Mouse (Mus musculus): ENCODE measurements at regions not wholly inside any gene's neighbourhood (a gene's known extent, or its start where the extent isn't known, plus 50 kb on each side); places are given as distances from the start of the nearest gene placed in this dataset.

DNA sequence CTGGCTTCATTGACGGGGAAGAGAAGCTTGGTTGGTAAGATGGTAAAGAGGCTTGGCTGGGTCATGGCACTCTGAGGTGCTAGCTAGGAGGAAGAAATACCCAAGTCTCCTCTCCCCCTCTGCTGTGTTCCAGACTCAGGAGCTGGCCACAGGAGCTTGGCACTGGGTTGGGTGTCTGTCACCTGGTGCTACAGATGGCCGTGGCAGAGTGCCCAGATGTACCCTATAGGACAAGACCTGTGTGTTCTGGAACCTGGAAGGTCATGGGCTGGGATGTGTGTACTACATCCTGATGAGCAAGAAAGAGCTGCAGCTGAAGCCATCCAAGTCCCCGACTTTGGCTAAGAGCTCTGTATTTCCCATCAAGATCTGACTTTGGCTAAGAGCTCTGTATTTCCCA is 72.4 kb downstream of the Nupl2 start:
- H3K27me3 ChIP-seq = no peaks in the 10 kb centered on the region
- ATAC-seq (replicated peaks; ENCODE audit: insufficient number of reproducible peaks, insufficient read depth, low FRiP score, low read depth) = no peak
- H3K27ac ChIP-seq = no peak overlapping the region
- H3K36me3 ChIP-seq = no peaks in the 10 kb centered on the region
- no peak overlapping the region for H3K9ac ChIP-seq
- 66% methylated on average over 3 of the region's 3 CpGs for whole genome bisulfite sequencing
- no peaks in the 10 kb centered on the region for H3K9me3 ChIP-seq (replicated peaks)
- H3K4me3 ChIP-seq = no peak overlapping the region
- no peaks in the 10 kb centered on the region for H3K4me1 ChIP-seq (replicated peaks)
- no peak overlapping the region for H3K4me2 ChIP-seq

DNA sequence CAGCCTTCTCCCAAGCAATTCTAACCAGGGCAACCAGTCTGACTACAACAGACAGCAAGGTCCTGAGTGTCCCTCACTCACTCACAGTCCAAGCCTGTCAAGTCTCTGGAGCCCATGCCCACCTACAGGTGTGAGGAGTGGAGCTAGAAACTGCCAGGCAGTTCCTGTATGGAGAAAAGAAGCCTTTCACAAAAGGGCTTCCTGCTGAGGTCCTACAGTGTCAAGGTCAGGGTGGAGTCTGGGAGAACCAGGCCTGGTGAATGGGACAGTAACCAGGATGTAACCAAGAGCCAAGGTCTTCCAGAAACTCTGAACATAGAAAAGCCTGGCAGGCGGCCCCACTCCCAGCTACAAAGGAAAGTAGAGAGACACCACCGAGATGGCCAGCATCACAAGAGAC is 74.2 kb downstream of the Nupl2 start:
- H3K4me3 ChIP-seq = no peak overlapping the region
- ATAC-seq (replicated peaks; ENCODE audit: insufficient number of reproducible peaks, insufficient read depth, low FRiP score, low read depth) = no peak
- H3K27ac ChIP-seq = no peak overlapping the region

DNA sequence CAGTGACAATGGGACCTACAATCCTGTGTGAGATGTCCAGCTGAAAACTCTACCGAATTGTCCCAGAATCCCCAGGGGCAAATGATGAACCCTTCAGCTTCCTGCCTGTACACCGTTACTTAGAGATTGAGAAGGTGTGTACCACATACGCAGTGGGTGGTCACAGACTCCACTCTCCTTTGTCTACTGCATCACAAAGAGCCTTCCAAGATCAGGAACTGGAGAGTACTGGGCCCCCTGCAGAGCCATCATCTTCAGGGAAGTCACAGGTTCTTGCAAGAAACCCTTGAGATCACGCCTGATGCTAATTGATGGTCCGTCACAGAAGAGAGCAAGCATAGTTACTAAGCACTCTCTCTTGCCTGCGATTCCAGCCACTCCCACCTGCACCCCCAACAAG is 79.4 kb downstream of the Nupl2 start:
- no peak for ATAC-seq (replicated peaks; ENCODE audit: insufficient number of reproducible peaks, insufficient read depth, low FRiP score, low read depth)
- WGBS = 78% methylated on average over 6 of the region's 6 CpGs

More for the DNA sequence above, 74.2 kb downstream of the Nupl2 start:
- 58% methylated on average over 2 of the region's 2 CpGs for WGBS
- no peaks in the 10 kb centered on the region for H3K27me3 ChIP-seq
- no peaks in the 10 kb centered on the region for H3K36me3 ChIP-seq
- no peak overlapping the region for H3K4me2 ChIP-seq
- H3K9ac ChIP-seq = no peak overlapping the region
- H3K9me3 ChIP-seq (replicated peaks) = no peaks in the 10 kb centered on the region
- H3K4me1 ChIP-seq (replicated peaks) = no peaks in the 10 kb centered on the region

DNA sequence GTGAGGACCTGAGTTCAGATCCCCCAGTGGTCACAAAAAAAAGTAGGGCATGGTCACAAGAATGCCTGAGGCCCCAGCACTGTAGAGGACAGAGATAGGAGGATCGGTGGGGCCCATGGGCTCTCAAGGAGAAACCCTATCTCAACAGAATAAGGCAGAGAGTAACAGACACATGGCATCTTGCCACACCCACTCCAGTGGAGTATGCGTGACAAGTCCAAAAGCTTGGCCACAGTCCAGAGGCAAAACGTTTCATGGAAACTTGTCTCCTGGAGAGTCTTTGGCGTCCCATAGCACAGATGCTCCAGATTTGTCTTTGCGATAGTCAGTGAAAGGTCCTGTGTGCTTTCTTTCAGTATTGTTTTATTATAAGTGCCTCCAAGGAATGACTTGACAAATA is 90.7 kb downstream of the Nupl2 start:
- 53% methylated on average over 5 of the region's 5 CpGs for WGBS
- Histone ChIP-seq H3K27ac (no peak overlapping the region), H3K4me3 (no peak overlapping the region), H3K4me1 (replicated peaks) (no peaks in the 10 kb centered on the region), H3K9me3 (replicated peaks) (no peaks in the 10 kb centered on the region), H3K4me2 (no peak overlapping the region), H3K36me3 (no peaks in the 10 kb centered on the region), H3K9ac (no peak overlapping the region), H3K27me3 (no peaks in the 10 kb centered on the region)
- ATAC-seq (replicated peaks; ENCODE audit: insufficient number of reproducible peaks, insufficient read depth, low FRiP score, low read depth) = no peak

More for the DNA sequence above, 79.4 kb downstream of the Nupl2 start:
- Histone ChIP-seq H3K36me3 (no peaks in the 10 kb centered on the region), H3K4me3 (no peak overlapping the region), H3K9ac (no peak overlapping the region), H3K4me2 (no peak overlapping the region), H3K27me3 (no peaks in the 10 kb centered on the region), H3K9me3 (replicated peaks) (no peaks in the 10 kb centered on the region), H3K27ac (no peak overlapping the region), H3K4me1 (replicated peaks) (no peaks in the 10 kb centered on the region)

DNA sequence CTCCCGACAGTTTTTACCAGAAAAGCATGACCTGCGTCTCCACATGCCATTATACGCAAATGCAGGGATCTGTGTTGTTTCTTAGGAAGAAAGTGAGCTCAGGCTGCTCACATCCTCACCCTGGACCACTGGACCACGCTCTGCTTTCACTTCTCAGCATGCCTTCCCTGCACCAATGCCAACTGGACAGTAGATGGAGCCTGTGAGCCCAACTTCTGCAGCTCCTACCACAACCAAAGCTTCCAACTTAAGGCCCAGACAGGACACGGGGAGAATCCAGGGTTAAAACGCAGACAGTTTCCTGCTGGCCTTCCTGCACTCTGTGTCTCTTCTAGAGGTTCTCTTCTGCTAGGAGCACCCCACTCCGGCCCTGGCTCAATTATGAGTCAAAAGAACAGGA is 90.3 kb downstream of the Kcnh2 start:
- Histone ChIP-seq H3K4me2 (no peak overlapping the region), H3K9ac (no peak overlapping the region), H3K4me3 (no peak overlapping the region), H3K36me3 (no peaks in the 10 kb centered on the region), H3K4me1 (replicated peaks) (peaks cover 21% of the 10 kb centered on the region), H3K27me3 (no peaks in the 10 kb centered on the region), H3K27ac (no peak overlapping the region), H3K9me3 (replicated peaks) (no peaks in the 10 kb centered on the region)
- WGBS = 11% methylated on average over 7 of the region's 7 CpGs
- ATAC-seq (replicated peaks; ENCODE audit: insufficient number of reproducible peaks, insufficient read depth, low FRiP score, low read depth) = no peak

DNA sequence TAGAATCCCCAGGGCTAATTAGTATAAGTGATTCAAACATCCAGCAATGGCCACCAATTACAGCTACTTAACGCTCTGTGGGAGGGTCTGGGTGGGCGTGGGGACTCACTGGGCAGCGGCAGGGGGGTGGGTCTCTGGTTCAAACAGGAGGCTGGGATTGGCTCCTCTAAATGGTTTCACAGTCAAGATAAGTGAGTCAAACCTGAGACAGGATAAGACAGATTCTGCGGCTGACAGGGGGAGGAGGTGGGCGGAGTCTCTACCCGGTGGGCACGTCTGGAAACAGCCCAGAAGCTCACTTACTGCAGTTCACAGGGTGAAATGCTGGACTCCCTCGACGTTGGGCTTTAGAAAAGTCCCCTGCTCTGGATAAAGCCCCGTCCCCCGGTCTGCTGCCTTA is 89.3 kb downstream of the Kcnh2 start:
- no peak overlapping the region for H3K4me3 ChIP-seq
- ATAC-seq (replicated peaks; ENCODE audit: insufficient number of reproducible peaks, insufficient read depth, low FRiP score, low read depth) = no peak
- no peaks in the 10 kb centered on the region for H3K27me3 ChIP-seq
- no peaks in the 10 kb centered on the region for H3K9me3 ChIP-seq (replicated peaks)
- 9% methylated on average over 11 of the region's 11 CpGs for WGBS
- H3K4me1 ChIP-seq (replicated peaks) = peaks cover 28% of the 10 kb centered on the region
- no peaks in the 10 kb centered on the region for H3K36me3 ChIP-seq
- H3K27ac ChIP-seq = no peak overlapping the region
- H3K9ac ChIP-seq = no peak overlapping the region
- no peak overlapping the region for H3K4me2 ChIP-seq

DNA sequence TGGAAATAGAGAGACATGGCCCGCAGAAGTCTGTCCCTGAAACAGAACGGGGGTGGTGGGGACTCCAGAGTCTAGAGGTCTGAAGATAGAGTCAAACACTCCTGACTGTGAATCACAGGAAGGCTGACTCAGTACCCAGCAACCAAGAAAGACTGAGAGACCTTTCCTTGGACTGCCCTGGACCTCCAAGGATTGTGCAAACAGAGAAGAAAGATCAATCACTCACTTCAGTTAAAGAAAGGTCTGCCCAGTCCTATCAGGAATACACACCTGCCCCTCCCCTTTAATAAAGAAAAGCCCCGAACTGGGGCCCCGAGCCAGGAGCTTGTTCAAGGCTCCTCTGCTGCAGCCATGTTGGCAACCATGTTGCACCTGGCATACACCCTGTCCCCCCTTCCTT is 87.3 kb downstream of the Kcnh2 start:
- Histone ChIP-seq H3K9ac (no peak overlapping the region), H3K4me3 (no peak overlapping the region), H3K27ac (no peak overlapping the region), H3K9me3 (replicated peaks) (no peaks in the 10 kb centered on the region), H3K27me3 (no peaks in the 10 kb centered on the region), H3K36me3 (no peaks in the 10 kb centered on the region), H3K4me1 (replicated peaks) (peaks cover 28% of the 10 kb centered on the region), H3K4me2 (no peak overlapping the region)
- WGBS = 72% methylated on average over 4 of the region's 4 CpGs
- no peak for ATAC-seq (replicated peaks; ENCODE audit: insufficient number of reproducible peaks, insufficient read depth, low FRiP score, low read depth)

DNA sequence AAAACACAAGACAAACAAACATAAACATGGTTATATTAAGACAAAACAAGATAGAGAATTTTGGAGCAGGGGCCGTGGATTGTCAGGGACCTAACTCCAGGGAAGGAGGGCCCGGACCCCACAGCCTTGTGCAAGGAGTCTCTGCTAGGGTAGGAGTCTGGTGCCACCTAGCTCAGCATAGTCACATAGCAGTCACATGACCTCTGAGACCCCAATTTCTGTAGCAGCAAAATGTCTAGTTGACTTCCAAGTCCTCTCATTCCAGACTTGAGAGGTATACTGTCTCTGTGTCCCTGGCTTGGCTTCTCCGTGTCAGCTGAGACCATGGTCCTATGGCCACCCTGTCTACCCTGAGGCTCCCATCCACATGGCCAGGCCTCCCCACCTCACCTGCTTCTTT is 86.0 kb downstream of the Kcnh2 start:
- no peak for ATAC-seq (replicated peaks; ENCODE audit: insufficient number of reproducible peaks, insufficient read depth, low FRiP score, low read depth)
- Histone ChIP-seq H3K27ac (peak overlapping the region; percentile 91), H3K27me3 (no peaks in the 10 kb centered on the region), H3K9ac (no peak overlapping the region), H3K4me1 (replicated peaks) (peaks cover 28% of the 10 kb centered on the region), H3K9me3 (replicated peaks) (no peaks in the 10 kb centered on the region), H3K4me2 (no peak overlapping the region), H3K4me3 (no peak overlapping the region), H3K36me3 (no peaks in the 10 kb centered on the region)
- WGBS = 95% methylated on average over 3 of the region's 3 CpGs

DNA sequence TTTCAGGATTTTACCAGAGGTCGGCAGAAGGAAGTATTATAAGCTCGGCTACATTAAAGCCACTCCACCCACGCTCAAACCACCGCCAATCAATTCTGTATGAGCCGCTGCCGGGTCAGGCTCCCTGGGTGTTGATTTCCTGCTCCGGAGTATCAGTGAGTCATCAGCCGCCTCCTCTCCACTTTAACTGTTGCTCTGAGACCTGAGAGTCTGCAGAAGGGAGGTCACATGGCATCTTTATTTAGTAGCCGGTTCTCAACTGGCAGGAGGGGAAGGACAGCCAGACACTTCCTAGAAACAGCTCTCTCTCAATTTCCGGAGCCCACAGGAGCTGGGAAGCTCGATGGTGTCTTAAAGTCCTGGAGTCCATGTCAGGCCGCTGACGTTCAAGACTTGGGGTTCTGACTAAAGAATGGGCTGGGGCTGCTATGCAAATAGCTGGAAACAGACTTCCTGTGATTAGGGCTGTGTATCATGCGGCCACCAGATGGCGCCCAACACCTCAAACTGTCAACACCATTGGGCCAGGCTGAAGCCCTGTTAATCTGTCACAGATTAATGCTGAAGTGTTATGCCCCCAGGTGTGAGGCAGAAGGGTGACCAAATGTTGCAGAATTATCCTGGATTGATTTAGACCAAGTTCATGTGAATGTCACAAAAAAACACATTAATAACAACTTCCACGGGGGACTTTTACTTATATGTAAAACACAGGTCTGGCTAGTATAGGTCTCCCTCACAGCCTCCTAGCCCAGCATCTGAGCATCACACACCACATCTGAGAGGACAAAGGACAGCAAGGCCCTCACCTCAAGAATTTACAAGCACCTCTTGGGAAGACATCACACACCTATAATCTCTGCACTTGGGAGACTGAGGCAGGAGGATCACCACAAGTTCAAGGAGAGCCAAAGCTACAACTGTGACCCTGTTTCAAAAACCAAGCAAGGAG is 84.8 kb downstream of the Kcnh2 start:
- Histone ChIP-seq H3K9me3 (replicated peaks) (no peaks in the 10 kb centered on the region), H3K4me2 (peak overlapping the region; percentile 65), H3K4me3 (peak overlapping the region; percentile 40), H3K4me1 (replicated peaks) (peaks cover 25% of the 10 kb centered on the region), H3K27ac (peak overlapping the region; percentile 91), H3K36me3 (no peaks in the 10 kb centered on the region), H3K9ac (peak overlapping the region; percentile 37), H3K27me3 (no peaks in the 10 kb centered on the region)
- 2% methylated on average over 16 of the region's 16 CpGs for whole genome bisulfite sequencing
- ATAC-seq (replicated peaks; ENCODE audit: insufficient number of reproducible peaks, insufficient read depth, low FRiP score, low read depth) = peak; percentile 81

Measured in heart, embryonic 15.5 days (tissue).